Mouse (Mus musculus) c-Kit-negative CD71-positive TER-119-positive erythroid progenitor cells, embryonic 14.5 days (primary cell): ENCODE data around the gene Krt32.

ENCODE experiments used
- DNase-seq: peaks from one replicate; pipeline ENCODE4 v3.0.0-alpha.2; 2013; ENCODE audit warnings: low read depth, low spot score

The Krt32 gene

GRCm38 (mm10) chr11:100055686-100056655 is 32.1 kb downstream of the Krt32 start:
- no peak for DNase-seq

DNA sequence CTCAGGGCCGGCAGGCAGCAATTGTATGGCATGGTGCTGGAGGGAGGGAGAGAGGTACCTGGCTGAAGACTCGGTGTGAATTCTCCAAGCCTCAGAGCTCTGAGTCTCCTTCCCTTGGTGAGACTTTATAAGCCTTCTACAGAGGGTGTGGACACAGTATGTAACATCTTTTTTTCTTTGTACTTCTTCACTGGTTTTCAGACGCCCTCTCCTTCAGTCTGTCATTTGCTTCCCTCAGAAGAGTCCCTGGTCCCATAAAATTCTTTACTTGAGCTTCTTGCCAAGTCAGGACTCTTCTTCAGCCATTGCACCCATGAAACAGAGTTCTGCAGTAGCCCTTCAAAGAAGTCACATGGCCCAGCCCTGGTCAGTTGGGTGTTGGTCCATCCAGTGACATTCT is 37.6 kb downstream of the Krt32 start, which contains the start of gene Krt31:
Gene Krt31 (minus strand): TSS at position 101 of the 400 bp plus-strand sequence.
- DNase-seq = no peak

- DNase-seq = no peak
These were observed 40.8 kb downstream of the Krt32 start for GRCm38 (mm10) chr11:100047193-100047592.

GRCm38 (mm10) chr11:100046303-100046866 is 41.6 kb downstream of the Krt32 start:
- DNase-seq = no peak

DNA sequence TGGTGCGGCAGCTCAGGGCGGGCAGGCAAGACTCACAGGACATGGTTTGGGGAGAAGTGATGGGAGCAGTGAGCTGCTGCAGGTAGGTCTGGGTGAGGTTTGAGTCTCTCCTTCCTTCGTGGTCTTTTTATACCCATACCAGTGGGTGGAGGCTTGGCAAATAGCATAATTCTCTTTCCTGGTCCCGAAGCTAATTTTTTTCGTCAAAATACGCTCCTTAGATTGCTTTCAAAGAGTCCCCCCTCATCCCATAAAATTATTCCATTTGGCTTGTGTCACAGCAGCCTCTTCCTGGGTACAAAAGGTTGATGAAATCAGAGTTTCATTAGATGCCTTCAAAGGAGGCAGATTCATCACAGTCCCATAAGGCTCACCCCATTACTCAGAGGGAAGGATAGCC is 46.6 kb downstream of the Krt32 start, which contains the start of gene Krt34:
Gene Krt34 (minus strand): TSS at position 101 of the 400 bp plus-strand sequence.
- DNase-seq = no peak
